9 mouse cellular contexts compared by ENCODE assay signal in genomic region chr6:90618821-90619636, GRCm38 (mm10). TPM values are rescaled to one million over a fixed set of nuclear protein-coding genes. Genes with fewer than 3 reads are reported as not detected.
DNase-seq lines count a peak whose midpoint lies in the region; ATAC-seq lines count a peak whose summit lies in the region.
"Had no signal": no experiment of that assay in that cellular context is flagged by ENCODE, and none has a peak within 500 bp of the region (broad histone marks: within the 10 kb centered on the region; RNA-seq: fewer than 3 reads in every experiment).

No protein-coding gene starts in this region.

- H3K4me2 ChIP-seq in stomach, embryonic 14.5 days (replicated peaks; ENCODE audit: low read depth, low read length), result no peak overlapping the region
- H3K4me2 ChIP-seq: neural tube, embryonic 12.5 days had no signal

- no peaks in the 10 kb centered on the region for H3K36me3 ChIP-seq in limb, embryonic 10.5 days
- no peaks in the 10 kb centered on the region for H3K36me3 ChIP-seq in stomach, embryonic 14.5 days (ENCODE audit: control insufficient read depth, insufficient read depth, low read length)
- H3K36me3 ChIP-seq: neural tube, embryonic 12.5 days had no signal

- no peaks in the 10 kb centered on the region for H3K27me3 ChIP-seq in limb, embryonic 10.5 days (ENCODE audit: low read depth, poor library complexity, severe bottlenecking)
- no peaks in the 10 kb centered on the region for H3K27me3 ChIP-seq in stomach, embryonic 14.5 days (ENCODE audit: control insufficient read depth, insufficient read depth, low read length)
- H3K27me3 ChIP-seq: neural tube, embryonic 12.5 days had no signal

- 85% methylated on average over 19 of the region's 19 CpGs for WGBS in limb, embryonic 10.5 days
- WGBS in stomach, embryonic 14.5 days, result 69% methylated on average over 19 of the region's 19 CpGs

- no peak overlapping the region for H3K4me3 ChIP-seq in limb, embryonic 10.5 days
- no peak overlapping the region for H3K4me3 ChIP-seq in stomach, embryonic 14.5 days (ENCODE audit: low read depth, low read length)
- H3K4me3 ChIP-seq: neural tube, embryonic 12.5 days had no signal

- H3K9ac ChIP-seq in stomach, embryonic 14.5 days (replicated peaks; ENCODE audit: low read depth, low read length), result no peak overlapping the region
- H3K9ac ChIP-seq: neural tube, embryonic 12.5 days had no signal

- peak overlapping the region; percentile 62; the same call in 1 of the 2 replicates for H3K27ac ChIP-seq in limb, embryonic 10.5 days
- H3K27ac ChIP-seq in stomach, embryonic 14.5 days (ENCODE audit: low read length), result no peak overlapping the region
- H3K27ac ChIP-seq: neural tube, embryonic 12.5 days had no signal

- DNase-seq in right cerebral cortex, postnatal 10 days (ENCODE audit: low spot score in 2 of 2), result peak; percentile 50 to 64
- no peak for DNase-seq in right cerebral cortex, adult 18-20 months
- DNase-seq in limb, embryonic 10.5 days (ENCODE audit: low spot score), result no peak
- no peak for DNase-seq in right cerebral cortex, postnatal 4 days

- peak; percentile 62 for ATAC-seq in granulocyte monocyte progenitor cell, adult 5-6 weeks (replicated peaks; ENCODE audit: poor library complexity, severe bottlenecking)
- ATAC-seq in stomach, embryonic 14.5 days (ENCODE audit: insufficient number of reproducible peaks, insufficient read depth, low FRiP score, low read depth), result 0 out of 2 replicates have a peak, but pooled peaks have one; percentile 16
- no peak for ATAC-seq in activated CD4-positive, CD25-positive, alpha-beta regulatory T cell, adult 4 months
- no peak for ATAC-seq in megakaryocyte-erythroid progenitor cell, adult 5-6 weeks (replicated peaks; ENCODE audit: low FRiP score, low TSS enrichment, poor library complexity, severe bottlenecking)

- H3K4me1 ChIP-seq in limb, embryonic 10.5 days, result peaks cover 23% of the 10 kb centered on the region; the same call in 1 of the 2 replicates
- H3K4me1 ChIP-seq in stomach, embryonic 14.5 days (ENCODE audit: control insufficient read depth, insufficient read depth, low read length), result peaks cover 13% of the 10 kb centered on the region; the same call in 1 of the 2 replicates

- no peaks in the 10 kb centered on the region for H3K9me3 ChIP-seq in limb, embryonic 10.5 days (replicated peaks)
- no peaks in the 10 kb centered on the region for H3K9me3 ChIP-seq in stomach, embryonic 14.5 days (ENCODE audit: control insufficient read depth, low read depth, low read length)
- H3K9me3 ChIP-seq: neural tube, embryonic 12.5 days had no signal

RNA-seq across cellular contexts. Expression of gene Slc41a3, which starts 14.5 kb away (rescaled TPM):
- total RNA-seq in granulocyte monocyte progenitor cell, adult 5-6 weeks (2014; fragmentation: Nextera tagmentation), result 2.9 and 5.5 TPM in 2 replicates
- 1.9 and 2.3 TPM in 2 replicates for total RNA-seq in granulocyte monocyte progenitor cell, adult 5-6 weeks (2017)
- 1.6 and 2.4 TPM in 2 replicates for polyA plus RNA-seq in limb, embryonic 10.5 days (2016; fragmentation: Nextera tagmentation; extraction: Ambion mirVana)
- polyA plus RNA-seq in stomach, embryonic 14.5 days (2014; fragmentation: Nextera tagmentation; extraction: Ambion mirVana), result 5.5 and 7.3 TPM in 2 replicates
- polyA plus RNA-seq in activated CD4-positive, CD25-positive, alpha-beta regulatory T cell, adult 4 months (2017; shearing (Covaris generic)), result 1 to 10 TPM; 5.3 to 5.8 TPM
- 31.4 and 38.5 TPM in 2 replicates for total RNA-seq in megakaryocyte-erythroid progenitor cell, adult 5-6 weeks (2014; fragmentation: Nextera tagmentation)
- total RNA-seq in megakaryocyte-erythroid progenitor cell, adult 5-6 weeks (2017), result 11.8 and 14.5 TPM in 2 replicates

Comparison
In these comparisons a context has a peak if more than half of its experiments do, and no peak if none do; other contexts are left out.
1. DNase-seq: peak in right cerebral cortex, postnatal 10 days (2 of 2); none in right cerebral cortex, adult 18-20 months (single experiment), limb, embryonic 10.5 days (single experiment) and right cerebral cortex, postnatal 4 days (single experiment).
2. ATAC-seq: peak in granulocyte monocyte progenitor cell, adult 5-6 weeks (single experiment) and stomach, embryonic 14.5 days (single experiment); none in activated CD4-positive, CD25-positive, alpha-beta regulatory T cell, adult 4 months (single experiment) and megakaryocyte-erythroid progenitor cell, adult 5-6 weeks (single experiment).